Mouse (Mus musculus): ENCODE measurements around the gene Mpc1. TPM values are rescaled to one million over a fixed set of nuclear protein-coding genes. Genes with fewer than 3 reads are reported as not detected.
"Not testable (repeated sequence)": the region's sequence is repeated elsewhere in the genome, so short reads cannot be mapped to it uniquely, and the experiment has no call there.

Gene Mpc1
- total RNA-seq, 4 experiments from 2014 or later, result 872 to 928 (median 908) TPM

DNA sequence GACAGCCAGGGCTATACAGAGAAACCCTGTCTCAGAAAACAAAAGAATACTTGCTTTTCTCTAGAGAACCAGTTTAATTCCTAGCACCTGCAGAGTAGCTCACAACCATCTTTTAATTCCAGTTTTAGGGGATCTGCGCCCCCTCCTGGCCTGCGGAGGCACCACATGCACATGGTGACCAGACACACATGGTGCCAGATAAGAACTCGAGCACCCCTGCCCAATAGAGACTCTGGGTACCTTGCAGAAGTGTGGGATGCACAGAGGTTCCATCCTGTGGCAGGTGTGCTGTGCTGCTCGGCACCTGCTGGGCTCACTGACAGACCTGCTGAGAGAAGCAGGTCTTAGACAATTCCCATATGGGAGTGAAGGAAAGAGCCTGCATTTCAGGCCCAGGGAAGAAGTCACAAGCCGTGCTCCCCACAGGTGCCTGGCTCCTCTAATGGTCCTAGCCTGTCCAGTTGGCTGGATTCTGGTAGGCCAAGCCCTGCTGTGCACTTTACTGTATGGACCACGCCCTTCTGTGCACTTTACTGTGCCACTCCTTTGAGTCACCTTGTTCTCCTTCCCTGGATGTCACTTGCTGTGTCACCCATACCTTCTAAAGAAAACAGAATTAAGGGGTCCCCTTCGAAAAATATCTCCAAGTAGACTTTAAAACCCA, 45.9 kb downstream of the Mpc1 start:
- DNase-seq (ENCODE audit: low spot score), result no peak

DNA sequence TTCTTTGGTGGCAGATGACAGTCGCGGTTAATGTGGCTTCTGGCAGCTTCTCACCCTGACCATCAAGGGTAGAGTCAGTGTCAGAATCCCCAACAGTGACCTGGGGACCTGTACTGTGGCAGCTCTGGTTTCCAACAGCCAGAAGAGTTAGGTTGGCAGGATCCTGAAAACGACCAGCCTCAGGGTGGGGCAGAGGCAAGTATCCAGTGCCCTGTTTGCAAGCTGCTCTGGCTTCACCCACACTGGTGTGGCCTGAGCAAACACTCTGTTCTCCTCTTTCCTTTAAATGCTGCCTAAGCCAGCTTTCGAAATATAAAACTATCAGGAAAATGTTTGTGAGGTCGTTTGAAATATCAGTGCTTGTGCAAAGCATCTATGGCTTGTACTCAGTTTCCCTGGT, 47.9 kb downstream of the Mpc1 start:
- DNase-seq (ENCODE audit: low spot score), result no peak

DNA sequence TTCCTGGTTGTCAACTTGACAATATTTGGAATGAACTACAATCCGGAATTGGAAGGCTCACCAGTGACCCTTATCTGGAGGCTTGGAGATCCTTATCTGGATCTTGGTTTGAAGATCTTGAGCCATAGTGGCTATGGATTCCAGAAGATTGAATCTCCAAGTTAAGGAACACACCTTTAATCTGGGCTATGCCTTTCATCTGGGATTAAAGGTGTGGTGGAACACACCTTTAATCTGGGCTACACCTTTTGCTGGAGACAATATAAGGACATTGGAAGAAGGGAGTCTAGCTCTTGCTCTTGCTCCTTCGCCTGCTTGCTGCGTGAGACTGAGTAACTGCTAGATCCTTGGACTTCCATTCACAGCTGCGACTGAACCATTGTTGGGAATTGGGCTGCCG, 54.5 kb downstream of the Mpc1 start, which contains the start of gene Prr18:
TSS of gene Prr18 (plus strand) at position 301 of the 400 bp plus-strand sequence.
- not testable (repeated sequence) for DNase-seq (ENCODE audit: low spot score)

DNA sequence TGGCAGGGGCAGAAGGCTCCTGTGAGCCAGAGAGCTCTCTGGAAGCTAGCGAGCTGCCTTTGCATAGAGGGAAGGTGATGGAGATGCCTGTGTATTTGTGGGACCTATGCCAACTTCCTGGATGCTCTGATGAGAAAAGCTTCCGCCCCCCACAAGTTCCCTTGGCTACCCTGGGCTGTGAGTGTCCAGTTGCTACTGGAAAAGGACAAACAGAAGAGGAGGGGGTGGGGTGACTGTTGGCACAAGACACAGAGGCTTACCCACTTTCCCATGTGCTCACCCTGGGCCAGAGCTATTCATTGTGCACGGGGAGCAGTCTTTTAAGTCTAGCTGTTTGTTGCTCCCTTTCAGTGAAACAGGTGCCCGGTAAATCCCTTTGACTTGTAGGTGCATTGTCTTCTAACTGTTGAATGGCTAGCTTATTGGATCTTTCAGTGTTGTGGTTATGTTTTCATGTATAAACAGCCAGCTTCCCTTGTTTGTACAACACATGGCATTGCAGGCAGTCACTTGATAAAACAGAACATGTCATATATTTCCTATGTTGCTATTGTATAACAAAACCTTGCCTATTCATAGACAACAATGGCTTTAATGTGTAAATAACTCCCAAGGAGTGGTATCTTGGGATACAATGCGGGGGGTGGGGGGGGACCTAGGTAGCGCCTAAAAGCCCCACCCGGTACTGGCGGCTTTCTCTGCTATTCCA, 57.1 kb downstream of the Mpc1 start:
- no peak for DNase-seq (ENCODE audit: low spot score)

DNA sequence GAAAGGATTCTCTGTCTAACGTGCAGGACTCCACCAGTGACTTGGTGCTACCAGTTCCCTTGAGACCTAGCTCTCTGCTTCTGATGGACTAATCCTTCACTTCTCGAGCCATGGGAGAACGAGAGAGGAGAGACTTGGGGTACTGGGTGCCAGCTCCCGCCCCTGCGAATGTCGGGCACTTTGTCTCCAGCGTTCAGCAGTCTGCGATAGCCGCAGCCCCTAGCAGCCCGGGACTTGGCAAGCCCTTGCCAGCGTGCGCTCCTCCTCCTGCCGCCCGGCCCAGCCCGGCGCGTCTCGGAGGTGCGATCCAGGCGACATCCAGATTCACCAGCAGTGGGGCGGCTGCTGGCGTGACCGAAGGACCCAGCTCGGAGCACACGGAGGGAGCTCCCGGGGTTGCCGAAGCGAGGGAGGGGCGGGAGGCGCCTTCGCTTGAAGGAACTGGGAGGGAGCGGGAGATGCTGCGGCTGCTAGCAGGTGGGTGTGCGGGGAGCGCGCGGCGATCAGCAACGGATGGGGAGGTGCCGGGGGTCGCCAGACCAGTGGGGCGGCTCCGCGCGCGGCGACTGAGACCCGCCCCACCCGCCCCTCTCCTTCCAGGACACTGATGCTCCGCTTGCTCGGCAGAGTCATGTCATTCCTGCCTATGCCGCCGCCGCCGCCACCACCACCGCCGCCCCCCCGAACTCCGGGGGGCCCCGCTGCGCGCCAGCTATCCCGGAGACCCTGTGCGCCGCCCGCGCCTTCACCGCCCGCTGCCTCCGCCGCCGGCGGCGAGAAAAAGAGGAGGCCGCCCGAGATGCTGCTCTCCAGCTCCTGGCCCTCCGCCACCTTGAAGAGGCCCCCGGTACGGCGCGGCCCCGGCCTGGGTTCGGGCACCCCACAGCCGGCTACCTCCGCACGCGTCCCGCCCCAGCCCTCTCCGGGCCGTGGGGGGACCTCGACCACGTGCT, 58.0 kb downstream of the Mpc1 start:
- no peak for DNase-seq (ENCODE audit: low spot score)

DNA sequence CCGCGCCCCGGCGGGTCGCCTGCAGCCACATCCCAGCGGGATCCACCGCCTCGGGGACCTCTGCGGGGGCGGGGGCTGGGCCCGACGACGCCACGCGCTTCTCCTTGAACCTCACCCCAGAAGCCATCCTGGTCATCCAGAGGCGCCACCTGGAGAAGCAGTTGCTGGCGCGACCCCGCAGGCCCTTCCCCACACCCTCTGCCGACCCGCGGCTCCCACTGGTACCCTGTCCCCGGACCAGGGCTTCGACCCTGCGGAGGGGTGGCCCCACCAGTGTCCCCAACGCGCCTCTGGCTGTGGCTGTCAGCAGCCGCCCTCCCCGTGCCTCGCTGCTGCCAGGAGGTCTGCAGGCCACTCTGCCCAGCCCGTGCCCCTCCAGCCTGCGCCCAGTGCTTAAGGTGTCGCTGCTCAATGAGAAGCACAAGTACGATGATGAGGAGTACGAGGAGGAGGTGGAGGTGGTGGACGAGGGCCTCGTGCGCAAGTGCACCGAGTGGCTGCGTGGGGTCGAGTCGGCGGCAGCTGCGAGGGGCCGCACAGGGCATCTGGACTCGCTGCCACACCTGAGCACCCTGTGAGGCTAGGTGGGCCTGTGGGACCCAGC, 58.8 kb downstream of the Mpc1 start:
- DNase-seq (ENCODE audit: low spot score), result no peak

DNA sequence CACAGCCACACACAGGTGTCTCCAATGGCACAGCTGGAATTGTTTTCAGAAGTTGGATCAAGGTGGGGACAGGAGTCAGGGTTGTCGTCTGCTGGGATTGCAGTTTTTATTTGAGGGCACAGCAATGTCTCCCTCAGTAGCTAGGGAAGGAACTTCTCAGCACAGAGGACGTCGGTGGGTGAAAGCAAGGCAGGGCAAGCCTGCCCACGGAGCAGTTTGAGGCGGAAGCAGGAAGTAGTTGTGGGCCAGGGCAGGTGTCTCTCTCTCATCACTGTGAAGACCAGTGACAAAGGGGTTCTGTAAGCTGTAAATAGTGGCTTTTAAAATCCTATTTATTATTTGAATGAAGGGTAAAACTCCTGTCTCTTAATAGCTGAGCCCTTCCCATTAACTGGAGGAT, 60.0 kb downstream of the Mpc1 start:
- no peak for DNase-seq (ENCODE audit: low spot score)

DNA sequence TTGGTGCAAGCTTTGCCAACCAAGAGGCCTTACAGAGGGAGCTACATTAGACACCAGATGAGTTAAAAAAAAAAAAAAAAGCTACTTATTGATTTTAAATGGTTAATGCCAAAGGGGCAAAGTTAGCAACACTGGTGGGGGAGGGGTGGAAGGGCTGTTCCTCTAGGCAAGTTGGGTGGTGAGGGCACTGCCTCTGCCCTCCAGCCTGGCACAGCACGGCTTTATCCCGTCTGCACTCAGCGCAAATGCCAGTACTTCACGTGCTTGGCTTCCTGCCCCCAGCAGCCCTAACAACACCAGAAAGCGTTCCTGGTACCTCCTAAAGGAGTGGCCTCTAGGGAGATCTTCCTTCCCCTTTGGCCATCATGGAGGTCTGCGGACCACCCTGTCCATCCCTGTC, 60.7 kb downstream of the Mpc1 start:
- DNase-seq (ENCODE audit: low spot score), result no peak

Other genes starting within 250 kb of the Mpc1 start
- gene Gm49673, start 135.1 kb upstream of the Mpc1 start, total RNA-seq (2022), result not detected
- gene Rnaset2a, start 134.8 kb upstream of the Mpc1 start, total RNA-seq (2022), result 10 to 100 TPM; 18.4 to 22.5 (median 22.1) TPM
- gene Fgfr1op, start 117.4 kb upstream of the Mpc1 start, total RNA-seq (2022), result 10 to 100 TPM; 16.3 to 20.0 (median 17.5) TPM
- gene Ccr6, start 46.9 kb upstream of the Mpc1 start, total RNA-seq (2022), result under 1 TPM in 1 of 4 experiments, not detected in 3; 0.22 TPM
- gene Sft2d1, start 28.2 kb downstream of the Mpc1 start, total RNA-seq (2022), result 10 to 100 TPM; 14.4 to 18.8 (median 16.2) TPM
- gene Prr18, start 54.6 kb downstream of the Mpc1 start, total RNA-seq (2022), result under 1 TPM in 2 of 4 experiments, not detected in 2; 0.06 to 0.17 TPM
- gene T2, start 73.1 kb downstream of the Mpc1 start, total RNA-seq (2022), result under 1 TPM; 0.14 to 0.60 (median 0.41) TPM
- gene T, start 151.5 kb downstream of the Mpc1 start, total RNA-seq (2022), result not detected
- 1 to 10 TPM; 1.8 to 3.6 (median 2.8) TPM for gene Pde10a, start 242.5 kb downstream of the Mpc1 start, total RNA-seq (2022)

All from heart, adult 8-10 months (tissue).